Mouse (Mus musculus) heart, adult 2 months (tissue): ENCODE results near the gene Fez2. TPM values are rescaled to one million over a fixed set of nuclear protein-coding genes. Genes with fewer than 3 reads are reported as not detected.

Experiments used
- DNase-seq, 2 experiments: peaks; one replicate each; pipeline ENCODE4 v3.0.0; 2021
- H3K27ac ChIP-seq: fragments of 200-600 bp; 2 replicates; pipeline ENCODE4 v1.8.1; 2022
- H3K27me3 ChIP-seq: fragments of 200-500 bp; 2 replicates; pipeline ENCODE4 v1.6.1; 2012; ENCODE audit warnings: mild to moderate bottlenecking, low read length, inconsistent platforms, mixed read lengths; ENCODE audit not compliant: control insufficient read depth, insufficient read depth
- H3K36me3 ChIP-seq: fragments of 200-500 bp; 2 replicates; pipeline ENCODE4 v1.6.1; 2012; ENCODE audit warnings: low read length, inconsistent platforms; ENCODE audit not compliant: control insufficient read depth, insufficient read depth
- H3K4me1 ChIP-seq: fragments of 200-500 bp; 2 replicates; pipeline ENCODE4 v1.6.1; 2011; ENCODE audit warnings: low read length; ENCODE audit not compliant: control insufficient read depth, insufficient read depth
- H3K4me3 ChIP-seq: fragments of 200-600 bp; 2 replicates; pipeline ENCODE4 v1.8.1; 2022
- H3K79me2 ChIP-seq: fragments of 200-500 bp; replicated peaks from 2 replicates; pipeline ENCODE4 v1.6.1; 2012; ENCODE audit warnings: mild to moderate bottlenecking, inconsistent platforms, low read length, moderate library complexity, mixed read lengths; ENCODE audit not compliant: control insufficient read depth, insufficient read depth
- H3K9ac ChIP-seq: fragments of 200-500 bp; 2 replicates; pipeline ENCODE4 v1.6.1; 2012; ENCODE audit warnings: low read depth, mild to moderate bottlenecking, control low read depth, inconsistent platforms, low read length, mixed read lengths
- CTCF ChIP-seq: fragments of 200-600 bp; IDR thresholded peaks from 2 replicates; pipeline ENCODE4 v1.8.1; 2022; ENCODE audit warnings: antibody characterized with exemption, mild to moderate bottlenecking, moderate library complexity
- EP300 ChIP-seq: fragments of 200-500 bp; IDR thresholded peaks from 2 replicates; pipeline ENCODE4 v1.6.1; 2011; ENCODE audit warnings: low read depth, low read length, control low read depth; ENCODE audit not compliant: insufficient read depth
- POLR2A ChIP-seq: fragments of 200-500 bp; IDR thresholded peaks from 2 replicates; pipeline ENCODE4 v1.6.1; 2011; ENCODE audit warnings: mild to moderate bottlenecking, low read depth, low read length, control low read depth; ENCODE audit not compliant: insufficient read depth
- WGBS: fragments of 180-500 bp; shearing (Covaris S2); methylation state at CpG from one replicate; pipeline ENCODE4 v1.1.7; 2018; 5-methylcytosine and 5-hydroxymethylcytosine counted together
- intact Hi-C: fragments of 180-260 bp; cut with DNase I; formaldehyde crosslinking; loops from one replicate; pipeline ENCODE4 v1.15.1; 2025
- polyA plus RNA-seq: library from polyadenylated mRNA; depleted of rRNA; stranded (reverse); fragments of >200 nt; gene quantifications from 2 replicates; pipeline ENCODE4 v1.2.3, GENCODE M21; 2012
- total RNA-seq, 2 experiments: library from RNA; stranded (reverse); gene quantifications; 2 replicates each; pipeline ENCODE4 v1.2.3; 2021

The Fez2 gene
- total and polyA plus RNA-seq, 3 experiments: 50.4 to 80.1 (median 76.7) TPM

- no peak for TF ChIP-seq POLR2A
- no peak for TF ChIP-seq EP300
- TF ChIP-seq CTCF: no peak
- intact Hi-C loops: no loop called here
- WGBS: 80% methylated on average over 8 of the region's 8 CpGs
These were observed 7.1 kb upstream of the Fez2 start for GRCm38 (mm10) chr17:78425026-78425425.

GRCm38 (mm10) chr17:78419216-78419615, 1.3 kb upstream of the Fez2 start:
- no peak overlapping the region for H3K9ac ChIP-seq
- H3K27me3 ChIP-seq: no peaks in the 10 kb centered on the region
- H3K27ac ChIP-seq: no peak overlapping the region
- H3K4me1 ChIP-seq: peaks cover 7% of the 10 kb centered on the region
- TF ChIP-seq CTCF: no peak
- no peak for TF ChIP-seq POLR2A
- TF ChIP-seq EP300: no peak
- WGBS: 79% methylated on average over 4 of the region's 4 CpGs
- peaks cover 3% of the 10 kb centered on the region for H3K79me2 ChIP-seq
- DNase-seq: no peak
- intact Hi-C loops: loop anchor here (2.0 to 5.0 kb wide), 2 partner anchors 18 to 172 kb away; no protein-coding TSS in a partner anchor
- H3K4me3 ChIP-seq: no peak overlapping the region
- peaks cover 19% of the 10 kb centered on the region for H3K36me3 ChIP-seq

More at GRCm38 (mm10) chr17:78425026-78425425, 7.1 kb upstream of the Fez2 start:
- Histone ChIP-seq H3K27ac (no peak overlapping the region), H3K27me3 (no peaks in the 10 kb centered on the region), H3K4me1 (no peaks in the 10 kb centered on the region), H3K9ac (no peak overlapping the region), H3K36me3 (no peaks in the 10 kb centered on the region), H3K79me2 (no peaks in the 10 kb centered on the region), H3K4me3 (no peak overlapping the region)
- DNase-seq: no peak

GRCm38 (mm10) chr17:78415255-78415654, 2.7 kb downstream of the Fez2 start:
- Histone ChIP-seq H3K79me2 (peaks cover 5% of the 10 kb centered on the region), H3K9ac (no peak overlapping the region), H3K4me1 (peaks cover 13% of the 10 kb centered on the region), H3K36me3 (peaks cover 40% of the 10 kb centered on the region), H3K27ac (peak overlapping the region; percentile 52), H3K4me3 (no peak overlapping the region), H3K27me3 (no peaks in the 10 kb centered on the region)
- intact Hi-C loops: loop anchor here (5.0 kb wide), 1 partner anchor 168 kb away; no protein-coding TSS in a partner anchor
- DNase-seq: no peak
- TF ChIP-seq POLR2A: no peak
- 41% methylated on average over 2 of the region's 2 CpGs for WGBS

- Histone ChIP-seq H3K27me3 (no peaks in the 10 kb centered on the region), H3K27ac (no peak overlapping the region), H3K4me3 (no peak overlapping the region), H3K4me1 (peaks cover 36% of the 10 kb centered on the region), H3K36me3 (peaks cover 38% of the 10 kb centered on the region), H3K79me2 (peaks cover 3% of the 10 kb centered on the region; the same call in 1 of the 2 replicates), H3K9ac (no peak overlapping the region)
- intact Hi-C loops: no loop called here
- 54% methylated on average over 2 of the region's 2 CpGs for WGBS
- DNase-seq: no peak
- TF ChIP-seq POLR2A: no peak
These were observed 8.1 kb downstream of the Fez2 start for GRCm38 (mm10) chr17:78409900-78410299.

- intact Hi-C loops: no loop called here
- H3K27ac ChIP-seq: peak overlapping the region; percentile 79
- peaks cover 43% of the 10 kb centered on the region for H3K36me3 ChIP-seq
These were observed 9.6 kb downstream of the Fez2 start for GRCm38 (mm10) chr17:78408386-78408785.

GRCm38 (mm10) chr17:78407581-78407980, 10.4 kb downstream of the Fez2 start:
- peaks cover under 1% of the 10 kb centered on the region; the same call in 1 of the 2 replicates for H3K79me2 ChIP-seq
- H3K4me1 ChIP-seq: peaks cover 41% of the 10 kb centered on the region
- no peak overlapping the region for H3K9ac ChIP-seq
- peaks cover 49% of the 10 kb centered on the region for H3K36me3 ChIP-seq
- peak overlapping the region; percentile 79 for H3K27ac ChIP-seq
- H3K27me3 ChIP-seq: no peaks in the 10 kb centered on the region
- DNase-seq: peak in 1 of 2 experiments; percentile 51
- no peak overlapping the region for H3K4me3 ChIP-seq
- intact Hi-C loops: loop anchor here (2.0 kb wide), 1 partner anchor 45 kb away; no protein-coding TSS in a partner anchor
- WGBS: 20% methylated on average over 4 of the region's 4 CpGs
- TF ChIP-seq POLR2A (peak; percentile 51), EP300 (peak; percentile 90), CTCF (no peak)

More at GRCm38 (mm10) chr17:78408386-78408785, 9.6 kb downstream of the Fez2 start:
- no peak for DNase-seq
- Histone ChIP-seq H3K4me3 (no peak overlapping the region), H3K4me1 (peaks cover 41% of the 10 kb centered on the region), H3K9ac (no peak overlapping the region), H3K79me2 (peaks cover 2% of the 10 kb centered on the region; the same call in 1 of the 2 replicates), H3K27me3 (no peaks in the 10 kb centered on the region)
- no peak for TF ChIP-seq CTCF
- no peak for TF ChIP-seq EP300
- no peak for TF ChIP-seq POLR2A
- WGBS: 76% methylated on average over 10 of the region's 10 CpGs
